Mouse (Mus musculus) forebrain, embryonic 12.5 days (tissue): ENCODE measurements at regions not wholly inside any gene's neighbourhood (a gene's known extent, or its start where the extent isn't known, plus 50 kb on each side); places are given as distances from the start of the nearest gene placed in this dataset.

Source experiments
- ATAC-seq: fragments of 200-750 bp; cut with Nextera tagmentation; 2 replicates; pipeline ENCODE4 v1.8.0; 2017; ENCODE audit warnings: moderate TSS enrichment; ENCODE audit not compliant: low FRiP score
- H3K27ac ChIP-seq: fragments of 300-500 bp; sonication (generic); 2 replicates; pipeline ENCODE4 v1.5.1; 2016; ENCODE audit warnings: mild to moderate bottlenecking
- H3K27me3 ChIP-seq: fragments of 300-500 bp; sonication (generic); 2 replicates; pipeline ENCODE4 v1.6.1; 2016; ENCODE audit warnings: mild to moderate bottlenecking
- H3K36me3 ChIP-seq: fragments of 300-500 bp; sonication (generic); replicated peaks from 2 replicates; pipeline ENCODE4 v1.6.1; 2016; ENCODE audit warnings: mild to moderate bottlenecking
- H3K4me1 ChIP-seq: fragments of 300-500 bp; sonication (generic); 2 replicates; pipeline ENCODE4 v1.6.1; 2016
- H3K4me2 ChIP-seq: fragments of 300-500 bp; sonication (generic); 2 replicates; pipeline ENCODE4 v1.6.1; 2016; ENCODE audit warnings: mild to moderate bottlenecking, moderate library complexity
- H3K4me3 ChIP-seq: fragments of 300-500 bp; sonication (generic); replicated peaks from 2 replicates; pipeline ENCODE4 v1.5.1; 2016; ENCODE audit warnings: mild to moderate bottlenecking
- H3K9ac ChIP-seq: fragments of 300-500 bp; sonication (generic); 2 replicates; pipeline ENCODE4 v1.6.1; 2016; ENCODE audit warnings: mild to moderate bottlenecking
- H3K9me3 ChIP-seq: fragments of 300-500 bp; sonication (generic); 2 replicates; pipeline ENCODE4 v1.6.1; 2016
- WGBS: fragments of 180-500 bp; shearing (Covaris S2); methylation state at CpG from one replicate; pipeline ENCODE4 v1.1.7; 2016; 5-methylcytosine and 5-hydroxymethylcytosine counted together

DNA sequence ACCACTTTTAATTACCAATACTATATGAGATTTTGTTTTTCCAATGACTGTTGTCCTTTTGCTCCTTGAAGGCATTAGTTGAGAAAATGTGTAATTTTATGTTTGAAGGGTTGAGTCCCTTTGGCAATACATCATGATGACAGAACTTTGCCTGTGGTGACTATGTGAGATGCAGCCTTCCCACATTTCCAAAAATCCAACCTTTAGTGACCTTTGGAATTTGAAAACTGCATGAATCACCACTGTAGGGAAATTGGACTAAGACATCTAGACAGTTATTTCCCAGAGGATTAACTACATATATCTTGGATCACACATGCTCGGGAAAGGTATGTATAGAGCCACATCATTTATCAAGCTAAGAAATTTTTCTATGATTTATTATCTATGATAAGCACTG is 57.7 kb downstream of the Fbxo5 start:
- ATAC-seq, result no peak
- Histone ChIP-seq H3K27me3 (no peaks in the 10 kb centered on the region), H3K9ac (no peak overlapping the region), H3K4me3 (no peak overlapping the region), H3K9me3 (no peaks in the 10 kb centered on the region), H3K27ac (no peak overlapping the region), H3K4me2 (no peak overlapping the region), H3K36me3 (no peaks in the 10 kb centered on the region), H3K4me1 (no peaks in the 10 kb centered on the region)
- 87% methylated on average over 1 of the region's 1 CpGs for WGBS

DNA sequence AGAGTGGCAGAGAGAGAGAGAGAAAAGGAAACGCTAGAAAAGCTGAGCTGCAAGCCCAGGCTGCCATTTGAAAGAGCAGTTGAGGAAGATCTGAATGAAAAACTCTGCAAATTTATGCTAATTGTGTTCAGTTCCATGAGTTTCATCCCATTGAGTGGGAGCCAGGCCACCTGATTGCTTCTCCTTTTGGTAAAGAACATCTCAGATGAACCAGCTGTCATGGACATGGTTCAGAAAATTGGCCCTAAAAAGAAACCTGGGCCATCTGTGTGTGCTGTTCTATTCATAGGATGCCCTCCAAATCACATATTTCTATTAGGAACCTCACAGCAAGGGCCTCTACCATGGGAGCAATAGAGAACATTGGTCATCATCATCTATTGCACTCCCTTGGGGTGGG is 70.3 kb downstream of the Fbxo5 start:
- Histone ChIP-seq H3K36me3 (no peaks in the 10 kb centered on the region), H3K9ac (no peak overlapping the region), H3K27me3 (no peaks in the 10 kb centered on the region), H3K4me3 (no peak overlapping the region), H3K27ac (no peak overlapping the region), H3K9me3 (no peaks in the 10 kb centered on the region), H3K4me2 (no peak overlapping the region), H3K4me1 (no peaks in the 10 kb centered on the region)
- WGBS, result 87% methylated on average over 1 of the region's 1 CpGs
- no peak for ATAC-seq

DNA sequence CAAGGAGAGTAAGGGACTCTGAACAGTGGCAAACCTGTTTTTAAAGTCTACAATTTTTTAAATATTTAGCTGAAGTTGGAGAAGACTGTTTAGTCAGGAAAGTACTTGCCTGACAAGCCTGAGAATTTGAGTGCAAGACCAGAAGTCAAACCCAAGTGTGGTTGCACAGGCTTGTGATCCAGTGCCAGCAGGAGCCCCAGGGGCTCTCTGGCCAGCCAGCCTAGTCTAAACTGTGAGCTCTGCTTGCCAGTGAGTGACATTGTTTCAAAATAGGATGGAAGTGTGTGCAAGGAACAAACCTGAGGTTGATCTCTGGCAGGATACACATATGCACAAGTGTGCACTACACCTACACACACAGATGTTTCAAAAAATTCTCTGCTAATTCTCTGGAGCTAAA is 60.8 kb downstream of the Vip start:
- H3K36me3 ChIP-seq, result no peaks in the 10 kb centered on the region

DNA sequence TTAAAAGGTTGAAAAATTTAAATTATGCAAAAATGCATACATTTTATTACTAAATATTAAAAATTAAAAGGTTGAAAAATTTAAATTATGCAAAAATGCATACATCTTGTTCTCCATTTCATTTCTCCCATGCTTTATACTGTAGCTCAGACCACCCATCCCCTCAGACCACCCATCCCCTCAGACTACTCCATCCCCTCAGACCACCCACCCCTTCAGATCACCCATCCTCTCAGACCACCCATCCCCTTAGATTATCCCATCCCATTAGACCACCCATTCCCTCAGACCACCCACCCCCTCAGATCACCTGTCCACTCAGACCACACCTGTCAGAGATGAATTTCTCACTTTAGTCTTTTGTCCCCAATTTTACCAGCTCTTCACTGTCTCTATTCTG is 58.4 kb downstream of the Vip start:
- Histone ChIP-seq H3K9me3 (no peaks in the 10 kb centered on the region), H3K4me2 (no peak overlapping the region), H3K27ac (no peak overlapping the region), H3K27me3 (no peaks in the 10 kb centered on the region), H3K9ac (no peak overlapping the region), H3K4me3 (no peak overlapping the region), H3K36me3 (no peaks in the 10 kb centered on the region), H3K4me1 (no peaks in the 10 kb centered on the region)
- ATAC-seq, result 0 out of 2 replicates have a peak, but pooled peaks have one; percentile 64

More for the DNA sequence above, 60.8 kb downstream of the Vip start:
- H3K4me2 ChIP-seq, result no peak overlapping the region
- no peak for ATAC-seq
- H3K9ac ChIP-seq, result no peak overlapping the region
- no peak overlapping the region for H3K4me3 ChIP-seq
- H3K27me3 ChIP-seq, result no peaks in the 10 kb centered on the region
- H3K4me1 ChIP-seq, result no peaks in the 10 kb centered on the region
- H3K27ac ChIP-seq, result no peak overlapping the region
- no peaks in the 10 kb centered on the region for H3K9me3 ChIP-seq
